Mouse (Mus musculus): ENCODE data around the gene Gm11733.

Gene Gm11733

GRCm38 (mm10) chr11:117535491-117536304 is 51.5 kb downstream of the Gm11733 start:
- CTCF ChIA-PET = interaction anchor here (0.7 kb wide), 1 partner anchor 119 kb away, joined by 3 read pairs; no protein-coding TSS in a partner anchor

GRCm38 (mm10) chr11:117536586-117536985 is 52.4 kb downstream of the Gm11733 start:
- CTCF ChIA-PET = no interaction called here
